Mouse (Mus musculus): ENCODE measurements around the gene Slc7a11. TPM values are rescaled to one million over a fixed set of nuclear protein-coding genes. Genes with fewer than 3 reads are reported as not detected.
A peak's percentile ranks its signal among the peaks of the same experiment; 100 is the strongest.
"Not testable (repeated sequence)": the region's sequence is repeated elsewhere in the genome, so short reads cannot be mapped to it uniquely, and the experiment has no call there.

The Slc7a11 gene
- polyA plus RNA-seq, 1 experiment from 2014 or later = 1.5 TPM

DNA sequence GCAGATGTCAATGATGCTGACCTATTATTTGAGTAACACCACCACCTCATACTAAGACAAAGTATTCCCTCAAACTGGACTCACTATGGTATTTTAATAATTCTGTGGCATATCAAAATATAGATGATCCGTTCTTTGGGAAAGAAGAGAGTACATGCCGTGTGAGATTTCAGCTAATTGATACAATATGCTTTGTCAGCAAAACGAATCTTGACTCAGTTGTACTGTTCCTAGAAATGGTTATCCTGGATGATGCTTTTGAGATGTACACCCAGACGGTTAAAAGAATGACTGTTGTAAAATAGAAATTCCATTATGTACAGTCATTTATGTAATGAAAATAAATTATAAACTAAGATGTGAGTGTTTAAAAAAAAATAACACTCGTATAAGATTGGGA is 4.0 kb downstream of the Slc7a11 start:
- no peak overlapping the region for H3K27ac ChIP-seq (replicated peaks)
- WGBS = 87% methylated on average over 5 of the region's 5 CpGs
- H3K36me3 ChIP-seq = no peaks in the 10 kb centered on the region
- H3K9me3 ChIP-seq = no peaks in the 10 kb centered on the region
- H3K27me3 ChIP-seq = no peaks in the 10 kb centered on the region
- no peak overlapping the region for H3K4me2 ChIP-seq (replicated peaks)
- H3K4me1 ChIP-seq = peaks cover 13% of the 10 kb centered on the region
- H3K9ac ChIP-seq (replicated peaks) = no peak overlapping the region
- no peak for ATAC-seq (ENCODE audit: low FRiP score, low read depth)
- H3K4me3 ChIP-seq = no peak overlapping the region

DNA sequence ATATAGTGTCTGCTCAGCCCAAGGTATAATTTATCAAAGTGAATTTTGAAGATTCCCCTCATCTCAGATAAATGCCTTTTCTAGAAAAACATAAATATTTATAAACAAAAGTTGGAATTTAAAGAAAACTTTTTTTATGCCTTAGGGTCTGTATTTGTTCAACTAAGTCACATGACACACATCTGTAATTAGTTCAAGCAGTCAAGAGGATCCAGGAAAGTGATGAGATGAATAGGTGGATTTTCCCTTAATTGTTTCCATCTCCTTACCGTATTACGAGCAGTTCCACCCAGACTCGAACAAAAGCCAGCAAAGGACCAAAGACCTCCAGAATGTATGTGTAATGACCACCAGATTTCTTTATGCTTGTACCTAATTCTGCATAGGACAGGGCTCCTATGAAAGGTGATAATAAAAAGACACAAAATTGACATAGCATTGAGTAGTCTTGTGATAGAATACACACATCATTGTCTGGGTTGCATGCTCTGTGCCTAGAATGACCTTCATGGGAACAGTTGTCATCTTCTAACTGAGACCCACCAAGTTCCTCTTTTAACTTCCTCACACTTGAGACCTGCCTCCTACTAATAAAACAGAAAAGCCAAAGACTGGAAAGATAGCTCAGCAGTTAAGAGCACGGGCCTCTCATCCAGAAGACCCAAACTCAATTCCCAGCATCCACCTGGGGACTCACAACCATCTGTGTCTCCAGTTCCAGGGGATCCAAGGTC is 4.7 kb downstream of the Slc7a11 start:
- Histone ChIP-seq H3K4me2 (replicated peaks) (no peak overlapping the region), H3K9me3 (no peaks in the 10 kb centered on the region), H3K27ac (replicated peaks) (no peak overlapping the region), H3K27me3 (no peaks in the 10 kb centered on the region), H3K4me3 (no peak overlapping the region), H3K9ac (replicated peaks) (no peak overlapping the region), H3K36me3 (no peaks in the 10 kb centered on the region), H3K4me1 (peaks cover 7% of the 10 kb centered on the region)
- 53% methylated on average over 4 of the region's 4 CpGs for WGBS
- ATAC-seq (ENCODE audit: low FRiP score, low read depth) = no peak

DNA sequence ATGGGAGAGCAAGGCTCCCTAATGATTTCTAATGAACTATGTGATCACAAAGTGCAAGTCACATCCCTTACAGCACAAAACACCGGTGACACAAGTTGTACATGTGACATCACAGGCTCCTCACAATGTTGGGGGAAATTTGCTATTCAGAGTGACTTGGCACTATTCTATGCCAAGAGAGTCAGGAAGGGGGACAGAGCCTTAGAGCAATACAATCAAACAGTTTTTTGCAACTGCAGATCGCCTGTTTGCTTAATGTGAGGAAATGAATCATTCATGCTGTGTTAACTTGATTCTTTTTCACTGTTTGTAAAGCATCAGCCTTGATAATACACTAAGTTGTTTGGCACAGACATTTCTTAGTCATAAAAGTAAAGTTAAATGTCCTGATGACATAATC is 5.3 kb downstream of the Slc7a11 start:
- H3K36me3 ChIP-seq; H3K27ac ChIP-seq (replicated peaks); H3K9ac ChIP-seq (replicated peaks); H3K4me1 ChIP-seq; H3K4me3 ChIP-seq; H3K27me3 ChIP-seq; H3K9me3 ChIP-seq; H3K4me2 ChIP-seq (replicated peaks); ATAC-seq (ENCODE audit: low FRiP score, low read depth): not testable (repeated sequence)
- WGBS = 62% methylated on average over 2 of the region's 2 CpGs

DNA sequence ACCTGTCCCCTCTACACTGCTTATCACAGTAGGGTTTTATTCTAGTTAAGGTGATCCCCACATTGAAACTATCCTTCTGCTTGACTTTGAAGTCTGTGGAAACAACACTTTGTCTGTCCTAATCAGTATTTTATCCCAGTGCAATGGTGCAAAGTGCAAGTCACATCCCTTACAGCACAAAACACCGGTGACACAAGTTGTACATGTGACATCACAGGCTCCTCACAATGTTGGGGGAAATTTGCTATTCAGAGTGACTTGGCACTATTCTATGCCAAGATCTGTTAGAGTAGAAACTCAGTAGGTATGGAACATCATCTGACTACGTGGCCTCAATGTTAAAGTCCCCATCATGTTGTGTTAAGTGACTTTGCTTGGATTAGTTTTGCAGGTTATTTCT is 7.0 kb downstream of the Slc7a11 start:
- H3K27me3 ChIP-seq; H3K9ac ChIP-seq (replicated peaks); H3K36me3 ChIP-seq; H3K27ac ChIP-seq (replicated peaks); ATAC-seq (ENCODE audit: low FRiP score, low read depth); H3K4me2 ChIP-seq (replicated peaks); H3K9me3 ChIP-seq; H3K4me3 ChIP-seq; H3K4me1 ChIP-seq: not testable (repeated sequence)
- WGBS = 91% methylated on average over 2 of the region's 2 CpGs

DNA sequence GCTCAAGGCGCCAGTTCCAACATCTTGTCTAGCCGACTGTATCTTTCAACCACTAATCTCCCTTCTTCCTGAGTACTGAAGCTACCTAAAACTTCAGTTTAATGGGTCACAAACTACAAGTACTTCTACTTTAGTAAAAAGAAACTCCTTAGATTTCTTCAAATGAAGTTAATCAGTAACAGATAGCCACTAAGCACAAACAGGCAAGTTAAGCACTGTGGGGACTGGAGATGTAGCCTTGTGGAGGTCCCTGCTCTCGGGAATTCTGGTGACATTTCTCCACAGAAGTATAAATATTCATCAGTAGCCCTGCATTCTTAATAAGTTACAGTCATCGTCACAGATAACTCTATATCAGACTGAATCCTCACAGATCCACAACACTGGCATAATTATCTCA is 9.6 kb downstream of the Slc7a11 start:
- ATAC-seq (ENCODE audit: low FRiP score, low read depth) = no peak
- Histone ChIP-seq H3K9me3 (no peaks in the 10 kb centered on the region), H3K4me2 (replicated peaks) (no peak overlapping the region), H3K36me3 (no peaks in the 10 kb centered on the region), H3K4me1 (no peaks in the 10 kb centered on the region), H3K27me3 (no peaks in the 10 kb centered on the region), H3K4me3 (no peak overlapping the region), H3K9ac (replicated peaks) (no peak overlapping the region), H3K27ac (replicated peaks) (no peak overlapping the region)
- 69% methylated on average over 4 of the region's 4 CpGs for WGBS

DNA sequence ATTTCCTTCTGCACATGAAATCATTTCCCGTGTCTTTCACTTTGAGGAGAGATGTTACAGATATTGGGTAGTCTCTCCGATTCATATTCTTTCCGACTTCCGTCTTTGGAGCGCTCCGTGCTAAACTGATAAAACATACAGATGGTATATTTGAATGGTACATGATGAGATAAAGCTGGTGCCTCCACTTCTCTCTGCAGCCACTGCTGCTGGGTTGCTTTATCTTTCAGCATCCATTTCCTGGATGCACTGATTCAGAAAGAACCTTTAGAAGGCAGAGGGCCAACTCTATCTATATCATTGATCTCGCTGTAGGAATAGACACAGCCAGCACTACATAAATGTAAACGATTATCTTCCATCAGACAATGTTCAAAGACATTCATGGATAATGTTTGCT is 12.6 kb downstream of the Slc7a11 start:
- no peak overlapping the region for H3K9ac ChIP-seq (replicated peaks)
- H3K4me1 ChIP-seq = no peaks in the 10 kb centered on the region
- no peak overlapping the region for H3K4me3 ChIP-seq
- H3K27me3 ChIP-seq = no peaks in the 10 kb centered on the region
- 95% methylated on average over 8 of the region's 8 CpGs for WGBS
- 0 out of 2 replicates have a peak, but pooled peaks cover 3% of the 10 kb centered on the region for H3K9me3 ChIP-seq
- no peaks in the 10 kb centered on the region for H3K36me3 ChIP-seq
- no peak for ATAC-seq (ENCODE audit: low FRiP score, low read depth)
- no peak overlapping the region for H3K27ac ChIP-seq (replicated peaks)
- no peak overlapping the region for H3K4me2 ChIP-seq (replicated peaks)

DNA sequence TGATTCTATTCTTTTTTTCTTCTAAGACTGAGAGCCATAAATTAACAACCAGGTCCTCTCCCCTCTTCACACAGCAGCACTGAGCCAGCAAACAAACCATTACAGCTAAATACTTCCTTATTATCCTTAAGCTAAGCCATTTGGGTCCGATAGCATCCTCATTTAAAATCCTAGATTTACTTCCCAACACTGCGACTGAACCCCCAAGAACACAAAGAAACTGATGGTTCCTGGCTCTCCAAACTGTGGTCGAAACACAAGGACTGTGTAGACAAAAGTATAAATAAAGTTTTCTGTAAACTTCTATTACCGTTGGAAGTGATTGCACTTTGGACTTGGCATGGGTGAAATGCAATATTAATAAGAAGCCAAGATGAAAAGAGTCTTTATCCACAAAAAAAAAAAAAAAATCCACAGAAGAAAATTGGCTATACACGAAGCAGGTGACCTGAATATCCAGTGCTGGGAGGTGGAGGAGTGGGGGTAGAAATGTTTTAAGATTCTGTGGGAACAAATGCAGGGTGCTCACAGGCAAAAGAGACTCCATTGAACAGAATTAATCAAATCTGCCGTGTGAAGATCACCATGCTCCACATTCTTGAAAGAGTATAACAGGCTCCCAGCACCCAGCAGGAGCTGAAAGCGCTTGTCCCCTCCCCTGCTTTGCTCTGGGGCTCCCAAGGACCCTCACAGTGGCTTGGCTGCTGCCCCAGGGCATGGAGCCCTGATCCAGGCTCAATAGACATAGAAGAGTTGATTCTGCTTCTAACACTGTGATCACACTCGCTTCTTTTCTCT is 21.7 kb downstream of the Slc7a11 start:
- Histone ChIP-seq H3K9me3 (0 out of 2 replicates have a peak, but pooled peaks cover 3% of the 10 kb centered on the region), H3K9ac (replicated peaks) (no peak overlapping the region), H3K4me2 (replicated peaks) (0 out of 2 replicates have a peak overlapping the region, but pooled peaks have one; percentile 11), H3K27me3 (no peaks in the 10 kb centered on the region), H3K27ac (replicated peaks) (peak overlapping the region; percentile 67), H3K4me3 (no peak overlapping the region), H3K36me3 (no peaks in the 10 kb centered on the region), H3K4me1 (peaks cover 17% of the 10 kb centered on the region)
- ATAC-seq (ENCODE audit: low FRiP score, low read depth) = peak; percentile 94
- 21% methylated on average over 8 of the region's 8 CpGs for WGBS

DNA sequence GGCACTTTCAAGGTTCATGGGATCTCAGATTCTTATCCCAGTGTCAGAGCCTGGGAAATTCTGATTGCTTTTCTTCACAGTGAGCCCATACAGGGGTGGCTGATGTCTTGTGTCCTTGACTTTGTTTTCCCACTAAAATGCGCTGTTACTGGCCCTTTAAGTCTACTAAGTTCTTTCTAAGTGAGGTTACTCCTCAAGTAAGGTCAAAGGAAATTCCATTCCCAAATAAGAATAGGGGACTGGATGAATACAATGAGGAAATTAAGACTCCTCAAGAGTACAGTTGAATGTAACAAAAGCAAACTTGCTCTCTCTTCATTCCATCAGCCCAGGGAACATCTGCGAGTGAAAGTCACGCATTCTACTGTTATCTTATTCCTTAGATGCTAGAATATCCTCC is 24.3 kb downstream of the Slc7a11 start:
- H3K4me3 ChIP-seq = no peak overlapping the region
- H3K9ac ChIP-seq (replicated peaks) = no peak overlapping the region
- H3K4me1 ChIP-seq = peaks cover 17% of the 10 kb centered on the region
- no peak for ATAC-seq (ENCODE audit: low FRiP score, low read depth)
- 85% methylated on average over 3 of the region's 3 CpGs for WGBS
- H3K9me3 ChIP-seq = no peaks in the 10 kb centered on the region
- no peak overlapping the region for H3K4me2 ChIP-seq (replicated peaks)
- no peaks in the 10 kb centered on the region for H3K36me3 ChIP-seq
- H3K27ac ChIP-seq (replicated peaks) = no peak overlapping the region
- no peaks in the 10 kb centered on the region for H3K27me3 ChIP-seq

DNA sequence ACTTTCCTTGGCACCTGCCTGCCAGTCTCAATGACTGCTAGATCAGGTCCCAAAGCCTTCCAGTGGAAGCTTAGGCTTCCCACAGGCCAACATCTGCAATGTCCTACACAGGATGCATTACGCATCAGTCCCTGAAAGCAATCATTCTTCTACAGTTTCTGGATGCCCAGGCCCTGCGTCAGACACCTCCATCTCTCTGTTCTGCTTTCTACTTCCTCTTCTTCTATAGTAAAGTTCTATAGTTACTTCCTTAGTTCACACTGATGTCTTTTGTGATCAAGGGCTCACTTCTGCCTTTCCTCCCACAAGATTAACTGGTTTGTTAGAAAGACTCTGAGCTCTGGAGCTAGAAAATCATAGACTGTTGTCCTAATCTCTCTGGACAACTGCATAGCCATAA is 36.6 kb downstream of the Slc7a11 start:
- Histone ChIP-seq H3K27me3 (no peaks in the 10 kb centered on the region), H3K4me3 (no peak overlapping the region), H3K4me1 (no peaks in the 10 kb centered on the region), H3K4me2 (replicated peaks) (no peak overlapping the region), H3K9ac (replicated peaks) (no peak overlapping the region), H3K36me3 (no peaks in the 10 kb centered on the region), H3K9me3 (no peaks in the 10 kb centered on the region), H3K27ac (replicated peaks) (no peak overlapping the region)
- 87% methylated on average over 2 of the region's 2 CpGs for WGBS
- no peak for ATAC-seq (ENCODE audit: low FRiP score, low read depth)

DNA sequence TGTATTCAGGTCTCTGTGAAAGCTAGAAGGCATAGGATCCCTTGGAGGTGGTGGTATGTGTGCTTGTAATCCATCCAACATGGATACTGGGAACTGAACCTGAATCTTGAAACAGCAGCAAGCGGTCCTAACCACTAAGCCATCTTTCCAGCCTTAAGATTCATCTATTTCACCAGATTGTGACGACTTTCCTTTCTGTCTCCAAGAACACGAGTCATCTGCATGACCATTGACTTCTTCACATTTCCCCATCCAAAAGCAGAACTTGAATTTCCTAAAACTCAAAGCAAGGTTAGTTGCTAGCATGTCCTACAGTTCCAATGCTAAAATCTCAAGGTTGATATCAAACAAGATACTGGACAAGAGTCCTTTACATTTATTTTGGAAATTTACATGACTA is 37.5 kb downstream of the Slc7a11 start:
- no peaks in the 10 kb centered on the region for H3K36me3 ChIP-seq
- H3K9me3 ChIP-seq = no peaks in the 10 kb centered on the region
- no peaks in the 10 kb centered on the region for H3K4me1 ChIP-seq
- no peak overlapping the region for H3K4me3 ChIP-seq
- no peaks in the 10 kb centered on the region for H3K27me3 ChIP-seq
- H3K27ac ChIP-seq (replicated peaks) = no peak overlapping the region
- no peak overlapping the region for H3K4me2 ChIP-seq (replicated peaks)
- WGBS = 86% methylated on average over 3 of the region's 3 CpGs
- no peak overlapping the region for H3K9ac ChIP-seq (replicated peaks)
- no peak for ATAC-seq (ENCODE audit: low FRiP score, low read depth)

DNA sequence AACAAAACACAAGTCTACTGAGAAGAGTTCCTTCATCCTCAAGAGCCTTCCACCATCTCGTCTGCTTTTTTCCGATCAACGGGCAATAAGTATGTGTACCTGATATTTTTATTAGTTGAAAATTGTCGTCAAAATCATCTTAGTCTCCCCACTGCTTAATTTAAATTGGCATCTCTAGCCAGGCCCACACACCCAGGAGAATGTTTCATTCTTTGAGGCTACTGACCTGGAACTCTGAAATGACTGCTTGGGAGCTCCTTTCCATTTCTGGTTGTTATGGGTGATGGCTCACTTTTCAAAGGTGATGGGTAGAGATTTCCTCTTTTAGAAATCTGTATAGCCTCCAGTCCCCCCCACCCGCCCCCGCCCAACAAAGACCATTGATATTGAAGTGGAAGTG is 54.6 kb downstream of the Slc7a11 start:
- Histone ChIP-seq H3K27ac (replicated peaks) (no peak overlapping the region), H3K9me3 (peaks cover 8% of the 10 kb centered on the region; the same call in 1 of the 2 replicates), H3K4me1 (peaks cover 12% of the 10 kb centered on the region), H3K36me3 (no peaks in the 10 kb centered on the region), H3K4me2 (replicated peaks) (no peak overlapping the region), H3K27me3 (peaks cover 7% of the 10 kb centered on the region; the same call in 1 of the 2 replicates), H3K4me3 (no peak overlapping the region), H3K9ac (replicated peaks) (no peak overlapping the region)
- no peak for ATAC-seq (ENCODE audit: low FRiP score, low read depth)
- 78% methylated on average over 6 of the region's 6 CpGs for WGBS

DNA sequence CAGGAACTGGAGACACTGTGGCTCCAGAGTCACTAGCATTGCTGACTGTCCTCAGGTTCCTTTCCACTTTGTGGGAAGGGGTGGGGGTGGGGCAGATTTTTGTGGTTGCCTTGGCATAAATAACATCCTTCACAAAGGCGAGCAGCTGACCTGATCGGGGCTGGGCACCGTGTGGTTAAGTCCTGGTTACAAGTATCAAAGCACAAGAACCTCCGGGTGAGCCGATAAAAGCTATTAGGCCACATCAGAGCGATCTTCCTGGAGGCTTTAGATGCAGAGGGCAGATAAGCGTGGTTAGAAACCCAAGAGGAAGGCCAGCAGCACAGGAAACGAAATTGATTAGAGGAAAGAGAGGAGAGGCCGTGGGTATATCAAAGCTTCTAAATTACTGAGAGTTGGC is 55.1 kb downstream of the Slc7a11 start:
- H3K27me3 ChIP-seq = peaks cover 8% of the 10 kb centered on the region; the same call in 1 of the 2 replicates
- H3K9ac ChIP-seq (replicated peaks) = no peak overlapping the region
- H3K36me3 ChIP-seq = no peaks in the 10 kb centered on the region
- no peak overlapping the region for H3K4me3 ChIP-seq
- WGBS = 32% methylated on average over 9 of the region's 9 CpGs
- no peak overlapping the region for H3K4me2 ChIP-seq (replicated peaks)
- peaks cover 12% of the 10 kb centered on the region for H3K4me1 ChIP-seq
- peaks cover 8% of the 10 kb centered on the region; the same call in 1 of the 2 replicates for H3K9me3 ChIP-seq
- no peak overlapping the region for H3K27ac ChIP-seq (replicated peaks)
- no peak for ATAC-seq (ENCODE audit: low FRiP score, low read depth)

All from midbrain, embryonic 12.5 days (tissue).